Mouse (Mus musculus): ENCODE results near the gene Zbtb9.
A peak's percentile ranks its signal among the peaks of the same experiment; 100 is the strongest.
"Not testable (repeated sequence)": the region's sequence is repeated elsewhere in the genome, so short reads cannot be mapped to it uniquely, and the experiment has no call there.

Gene Zbtb9

GRCm38 (mm10) chr17:26972107-26972506, 860 bp upstream of the Zbtb9 start:
- no peak for DNase-seq

GRCm38 (mm10) chr17:26974547-26974946, 1.6 kb downstream of the Zbtb9 start:
- no peak for DNase-seq

- DNase-seq = no peak
Observed at GRCm38 (mm10) chr17:26975415-26975814, 2.4 kb downstream of the Zbtb9 start.

- not testable (repeated sequence) for DNase-seq
Observed at GRCm38 (mm10) chr17:26977354-26977753, 4.4 kb downstream of the Zbtb9 start.

GRCm38 (mm10) chr17:26979426-26979825, 6.5 kb downstream of the Zbtb9 start:
- DNase-seq = no peak

GRCm38 (mm10) chr17:26981050-26981449, 8.1 kb downstream of the Zbtb9 start:
- no peak for DNase-seq

GRCm38 (mm10) chr17:26983382-26983781, 10.4 kb downstream of the Zbtb9 start:
- no peak for DNase-seq

GRCm38 (mm10) chr17:26985503-26986179, 12.7 kb downstream of the Zbtb9 start:
- DNase-seq = no peak

GRCm38 (mm10) chr17:26990521-26990920, 17.6 kb downstream of the Zbtb9 start:
- DNase-seq = no peak

GRCm38 (mm10) chr17:26994410-26994809, 21.4 kb downstream of the Zbtb9 start:
- peak; percentile 68 to 80 for DNase-seq

- DNase-seq = no peak
Observed at GRCm38 (mm10) chr17:26995006-26995405, 22.0 kb downstream of the Zbtb9 start.

GRCm38 (mm10) chr17:26995562-26995961, 22.6 kb downstream of the Zbtb9 start:
- DNase-seq = no peak

GRCm38 (mm10) chr17:26997661-26998060, 24.7 kb downstream of the Zbtb9 start:
- DNase-seq = no peak

GRCm38 (mm10) chr17:26998283-26998682, 25.3 kb downstream of the Zbtb9 start:
- DNase-seq = no peak

- peak in 1 of 2 experiments; percentile 13 for DNase-seq
Observed at GRCm38 (mm10) chr17:26999996-27000395, 27.0 kb downstream of the Zbtb9 start.

GRCm38 (mm10) chr17:27001151-27001550, 28.2 kb downstream of the Zbtb9 start:
- DNase-seq = peak in 1 of 2 experiments; percentile 27

GRCm38 (mm10) chr17:27001889-27002288, 28.9 kb downstream of the Zbtb9 start:
- DNase-seq = no peak

GRCm38 (mm10) chr17:27004431-27004830, 31.5 kb downstream of the Zbtb9 start:
- peak; percentile 45 to 61 for DNase-seq

- no peak for DNase-seq
Observed at GRCm38 (mm10) chr17:27004903-27005485, 32.0 kb downstream of the Zbtb9 start.

GRCm38 (mm10) chr17:27005644-27006043, 32.7 kb downstream of the Zbtb9 start:
- no peak for DNase-seq

- DNase-seq = no peak
Observed at GRCm38 (mm10) chr17:27008277-27008676, 35.3 kb downstream of the Zbtb9 start.

GRCm38 (mm10) chr17:27011167-27011566, 38.2 kb downstream of the Zbtb9 start:
- no peak for DNase-seq

- peak; percentile 44 to 49 for DNase-seq
Observed at GRCm38 (mm10) chr17:27011998-27012672, 39.2 kb downstream of the Zbtb9 start.

GRCm38 (mm10) chr17:27012909-27013308, 39.9 kb downstream of the Zbtb9 start:
- no peak for DNase-seq
